Mouse (Mus musculus) cerebellum, postnatal 10 days (tissue): ENCODE data around the gene Parvb.

Experiments
- DNase-seq, 2 experiments: peaks; one replicate each; pipeline ENCODE4 v3.0.0; 2021; ENCODE audit warnings: mixed read lengths in 2 of 2

The Parvb gene

DNA sequence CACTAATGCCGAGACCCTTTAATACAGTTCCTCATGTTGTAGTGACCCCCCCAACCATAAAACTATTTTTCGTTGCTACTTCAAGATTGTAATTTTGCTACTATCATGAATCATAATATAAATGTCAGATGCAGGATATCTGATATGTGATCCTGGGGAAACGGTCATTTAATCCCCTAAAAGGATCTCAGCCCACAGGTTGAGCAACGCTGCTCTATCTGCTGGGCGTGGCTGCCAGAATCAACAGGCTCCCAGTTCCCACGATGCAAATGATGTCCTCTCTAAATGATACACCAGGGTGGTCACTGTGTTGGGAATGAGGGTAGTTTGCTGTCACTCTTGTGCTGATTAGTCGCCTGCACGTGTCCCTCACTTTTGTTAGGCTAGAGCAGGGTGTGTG is 65.6 kb downstream of the Parvb start:
- DNase-seq, result no peak

DNA sequence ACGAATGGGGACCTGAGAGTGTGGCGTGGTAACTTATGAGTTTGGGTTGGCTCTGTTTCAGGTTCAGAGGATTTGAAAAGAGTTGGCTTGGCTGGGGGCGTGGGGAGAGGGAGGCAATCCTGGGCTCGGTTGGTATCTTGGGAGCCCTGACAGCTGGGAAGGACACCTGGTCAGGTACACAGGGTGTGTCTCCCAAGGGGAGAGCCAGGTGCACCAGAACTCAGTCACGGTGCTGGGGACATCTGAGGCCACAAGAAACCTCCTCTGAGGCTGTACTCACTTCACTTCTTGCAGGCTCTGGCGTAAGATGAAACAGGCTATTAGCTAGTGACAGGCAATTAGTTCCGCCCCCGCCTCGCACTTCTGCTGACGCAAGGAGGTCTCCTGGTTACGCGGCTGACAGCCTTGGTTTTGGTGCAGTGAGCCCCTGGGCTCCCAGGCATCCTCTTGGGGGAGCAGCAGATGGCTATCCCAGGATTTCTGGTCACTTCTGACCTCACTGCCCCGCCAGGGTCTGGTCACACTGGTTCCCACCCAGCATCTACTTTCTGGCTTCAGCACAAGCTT is 67.0 kb downstream of the Parvb start:
- DNase-seq, result peak in 1 of 2 experiments; percentile 50

DNA sequence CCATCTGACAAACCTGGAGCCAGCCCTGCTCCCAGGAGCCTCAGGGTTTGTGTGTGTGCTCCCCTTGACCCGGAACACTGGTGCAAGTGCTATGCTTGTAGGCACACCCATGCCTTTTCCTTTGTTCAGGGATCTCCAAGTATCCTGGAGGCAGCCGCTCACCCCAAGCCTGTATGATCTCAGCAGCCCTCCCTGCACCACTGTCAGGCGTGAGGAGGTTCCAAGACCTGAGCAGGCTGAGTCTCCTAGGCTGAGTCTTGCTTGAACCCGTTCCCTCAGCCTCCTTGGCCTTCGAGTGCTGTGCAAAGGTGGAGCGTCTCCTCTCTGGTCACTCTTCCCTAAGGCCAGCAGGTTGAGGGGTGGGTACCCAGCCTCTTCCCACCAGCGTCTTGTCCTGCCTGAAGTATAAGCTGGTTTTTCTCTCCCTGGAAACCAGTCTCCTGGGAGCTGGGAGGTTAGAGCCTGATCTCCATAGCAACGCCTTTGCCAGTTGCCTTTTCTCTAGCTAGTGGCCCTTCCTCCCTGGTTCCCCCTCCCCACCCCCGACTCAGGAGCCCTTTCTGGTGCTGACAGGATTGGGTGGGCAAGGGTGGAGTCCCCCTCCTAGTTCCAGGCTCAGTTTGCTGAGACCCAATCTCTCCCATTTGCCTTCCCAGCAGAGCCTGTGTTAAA is 68.0 kb downstream of the Parvb start:
- peak in 1 of 2 experiments; percentile 56 for DNase-seq

DNA sequence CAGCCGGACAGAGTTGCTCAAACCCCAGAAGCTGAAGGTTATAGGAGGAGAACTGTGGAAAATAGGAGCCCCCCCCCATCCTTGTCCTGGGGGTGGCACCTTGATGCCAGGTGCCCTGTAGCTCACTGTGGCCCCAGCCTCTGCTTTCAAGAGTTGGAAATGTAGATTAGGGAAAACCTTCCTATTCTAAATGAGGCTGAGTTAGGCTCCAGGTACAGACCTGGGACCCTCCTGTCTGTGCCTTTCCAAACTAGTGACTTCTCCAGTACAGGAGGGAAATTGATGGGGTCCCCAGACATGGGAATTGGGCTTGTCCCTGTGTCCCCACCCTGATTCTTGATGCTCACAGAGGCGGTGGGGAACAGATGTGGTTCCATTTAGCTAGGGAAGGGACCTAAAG is 68.7 kb downstream of the Parvb start:
- no peak for DNase-seq

DNA sequence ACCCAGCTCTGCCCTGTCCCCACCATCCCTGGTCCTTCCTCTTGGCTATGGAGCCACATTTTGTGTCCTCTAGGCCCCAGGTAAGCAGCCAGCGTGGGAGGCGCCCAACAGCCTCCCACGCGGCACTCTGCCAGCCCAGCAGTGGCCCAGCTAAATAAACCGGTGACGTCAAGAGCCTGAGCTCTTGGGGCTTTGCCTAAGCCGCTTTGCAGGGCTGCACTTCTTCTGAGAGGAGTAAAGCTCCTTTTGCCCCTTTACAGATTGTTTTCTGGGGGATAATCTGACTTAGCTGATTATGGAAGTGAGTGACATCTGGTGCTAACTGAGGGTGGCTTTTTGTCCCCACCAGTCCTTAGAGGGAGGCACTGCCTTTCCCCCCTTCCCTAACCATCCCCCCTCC is 69.2 kb downstream of the Parvb start:
- DNase-seq, result peak; percentile 71 to 72

DNA sequence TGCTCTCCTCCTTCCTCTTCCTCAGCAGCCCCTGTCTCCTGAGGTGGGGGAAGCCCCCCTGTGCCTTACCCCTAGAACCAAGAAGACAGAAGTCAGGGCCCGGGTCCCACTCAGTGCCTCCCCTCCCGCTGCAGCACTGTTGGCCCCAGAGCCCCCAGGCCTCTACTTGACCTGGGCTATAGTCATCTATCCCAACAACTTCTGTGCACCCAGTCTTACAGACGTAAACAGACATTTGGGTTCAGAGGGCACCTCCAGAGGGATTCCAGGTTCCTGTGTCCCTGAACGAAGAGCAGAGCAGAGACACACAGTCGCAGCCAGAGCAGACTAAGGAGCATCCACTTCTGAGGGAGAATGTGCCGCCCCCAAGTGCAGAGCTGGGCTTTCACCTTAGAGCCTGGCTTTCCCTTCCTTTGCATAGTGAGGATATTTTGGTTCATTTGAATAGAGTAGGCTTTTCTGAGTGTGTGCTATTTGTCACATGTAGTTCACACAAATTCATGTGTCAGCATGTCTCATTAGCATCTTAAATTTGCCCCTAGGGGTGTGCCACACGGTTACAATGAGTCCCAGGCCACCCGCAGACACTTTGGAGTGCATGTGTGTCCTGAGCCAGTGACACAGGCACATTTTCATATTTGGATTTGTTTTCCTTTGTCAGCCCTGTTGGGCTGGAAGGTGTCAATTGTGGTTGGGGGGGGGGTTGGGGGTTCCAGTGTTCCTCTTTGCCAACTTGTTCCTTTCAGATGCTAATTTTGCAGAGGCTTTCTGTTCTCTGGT is 70.0 kb downstream of the Parvb start:
- no peak for DNase-seq

DNA sequence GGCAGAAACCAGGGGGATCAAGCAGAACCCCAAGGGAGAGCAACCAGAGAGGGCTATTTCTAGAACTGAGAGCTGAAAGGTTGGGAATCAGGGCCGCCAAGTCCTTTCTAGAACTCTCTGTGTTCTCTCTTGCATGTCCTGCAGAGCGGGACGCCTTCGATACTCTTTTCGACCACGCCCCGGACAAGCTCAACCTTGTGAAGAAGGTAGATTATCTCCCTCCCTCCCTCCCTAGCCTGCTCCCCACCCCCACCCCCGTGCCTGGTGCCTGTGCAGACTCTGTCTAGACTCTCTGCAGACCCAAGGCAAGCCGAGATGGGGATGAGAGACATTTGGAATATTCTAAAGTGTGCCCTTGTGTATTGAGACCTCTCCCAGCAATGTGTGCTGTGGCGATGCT is 71.4 kb downstream of the Parvb start:
- DNase-seq, result no peak

DNA sequence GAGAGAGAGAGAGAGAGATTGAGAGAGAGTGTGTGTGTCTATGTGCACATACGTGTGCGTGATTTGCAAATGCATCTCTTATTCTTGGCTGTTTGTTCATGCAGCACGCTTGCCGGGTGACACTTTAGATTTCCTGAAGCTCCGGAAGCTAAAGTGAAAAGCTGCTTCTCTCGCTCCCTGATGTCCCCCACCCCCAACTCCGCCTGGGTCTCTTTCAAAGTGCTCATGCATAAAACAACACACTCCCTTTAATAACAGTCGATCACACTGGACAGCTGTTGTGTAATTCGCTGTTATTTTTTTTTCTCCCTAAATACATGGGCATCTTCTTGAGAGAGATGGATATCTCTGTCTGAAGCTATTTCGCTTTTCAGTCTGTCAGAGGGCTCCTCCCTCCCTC is 73.5 kb downstream of the Parvb start:
- no peak for DNase-seq

DNA sequence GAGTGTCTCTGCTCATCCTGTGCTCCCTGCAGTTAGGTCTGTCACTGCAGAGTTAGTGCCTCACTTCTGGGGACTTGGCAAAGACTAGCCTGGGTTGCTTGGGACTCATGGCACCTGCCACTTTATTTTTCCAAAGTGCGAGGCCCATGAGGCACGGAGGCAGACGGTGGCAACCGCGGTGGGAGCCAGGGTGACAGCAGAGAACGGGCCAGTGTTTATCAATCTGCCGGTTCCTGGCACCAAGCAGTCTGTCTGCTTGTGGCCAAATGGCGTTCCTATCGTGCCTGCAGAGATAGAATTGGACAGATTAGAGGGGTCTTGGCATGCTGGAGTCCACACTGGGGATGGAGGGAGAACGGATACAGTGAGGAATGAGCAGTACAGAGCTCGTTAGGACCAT is 78.4 kb downstream of the Parvb start:
- peak; percentile 89 to 95 for DNase-seq

DNA sequence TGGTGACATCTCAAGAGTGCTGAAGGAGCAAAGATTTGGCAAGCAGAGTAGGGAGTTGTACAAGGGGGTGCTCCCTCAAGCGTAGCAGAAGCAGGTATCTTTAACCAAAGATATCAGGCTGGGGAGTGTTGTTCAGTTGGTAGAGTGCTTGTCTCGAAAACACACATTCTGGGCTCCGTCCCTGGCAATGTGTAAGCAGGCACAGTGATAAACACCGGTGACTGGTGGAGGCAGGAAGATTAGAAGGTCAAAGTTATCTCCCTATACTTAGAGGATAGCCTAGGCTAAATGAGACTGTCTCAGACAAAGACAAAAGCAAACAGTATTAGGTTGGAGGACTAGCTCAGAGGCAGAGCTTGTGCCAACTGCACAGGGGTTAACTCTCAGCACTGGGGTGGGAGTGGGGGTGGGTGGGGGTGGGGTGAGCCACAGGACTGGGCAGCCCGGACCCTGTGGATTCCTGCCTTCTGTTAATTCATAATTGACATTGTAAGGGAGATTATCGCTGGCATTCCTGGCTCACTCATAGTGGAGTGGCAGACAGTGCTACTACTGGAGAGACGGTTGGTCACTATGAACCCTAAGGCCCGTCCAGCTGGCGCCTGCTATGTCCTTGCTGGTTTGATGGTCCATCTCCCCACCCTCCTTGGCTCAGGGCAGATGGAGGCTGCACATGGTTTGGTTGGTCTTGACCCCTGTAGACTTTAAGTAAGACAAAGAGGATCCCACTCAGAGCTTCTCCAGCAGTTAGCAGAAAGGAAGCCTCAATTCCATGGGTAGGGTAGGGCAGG is 79.6 kb downstream of the Parvb start:
- DNase-seq, result peak; percentile 69 to 82

DNA sequence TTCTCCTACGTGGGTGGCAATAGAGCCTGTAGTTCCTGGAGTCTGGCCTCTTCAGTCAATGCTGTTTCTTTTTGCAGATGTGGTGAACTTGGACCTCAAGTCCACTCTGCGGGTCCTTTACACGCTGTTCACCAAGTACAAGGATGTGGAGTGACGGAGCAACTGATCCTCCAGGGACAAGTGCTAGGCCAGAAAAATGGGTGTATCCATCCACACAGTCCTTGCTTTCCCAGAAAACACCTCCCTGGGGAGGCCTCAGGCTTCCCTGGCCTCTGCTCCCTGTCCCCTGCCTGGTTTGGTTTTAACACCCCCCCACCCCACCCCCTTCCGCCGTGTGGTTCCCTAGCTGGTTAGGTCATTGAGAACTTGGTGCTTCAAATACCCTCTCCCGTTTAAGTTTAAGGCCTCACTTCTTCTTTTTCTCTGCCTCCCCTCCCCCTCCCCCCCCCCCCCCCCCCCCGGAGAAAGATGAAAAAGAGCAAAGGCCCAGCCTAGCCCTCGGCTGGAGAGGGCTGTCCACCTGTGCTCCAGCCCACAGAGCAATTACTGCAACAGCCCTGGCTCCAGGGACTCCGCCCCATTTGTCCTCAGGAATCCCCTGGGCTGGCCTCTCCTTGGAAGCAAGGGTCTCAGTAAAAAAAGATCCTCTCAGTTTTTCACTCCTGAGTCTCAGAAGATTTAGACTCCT is 81.2 kb downstream of the Parvb start:
- peak in 1 of 2 experiments; percentile 26 for DNase-seq

DNA sequence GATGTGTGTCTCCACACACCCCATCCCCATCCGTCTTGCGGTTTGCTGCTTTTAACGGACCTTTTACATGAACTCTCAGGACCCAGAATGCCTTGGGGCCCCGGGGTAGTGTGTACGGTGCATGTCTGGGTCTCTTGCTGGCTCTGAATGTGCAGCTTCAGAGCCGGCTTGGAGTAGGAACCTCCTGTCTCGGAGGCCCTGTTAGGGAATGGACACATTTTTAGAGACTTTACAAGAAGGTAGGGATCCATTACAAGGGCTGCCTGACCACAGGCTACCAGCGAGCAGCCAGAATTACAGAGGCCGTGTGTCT is 81.7 kb downstream of the Parvb start:
- DNase-seq, result peak in 1 of 2 experiments; percentile 23

DNA sequence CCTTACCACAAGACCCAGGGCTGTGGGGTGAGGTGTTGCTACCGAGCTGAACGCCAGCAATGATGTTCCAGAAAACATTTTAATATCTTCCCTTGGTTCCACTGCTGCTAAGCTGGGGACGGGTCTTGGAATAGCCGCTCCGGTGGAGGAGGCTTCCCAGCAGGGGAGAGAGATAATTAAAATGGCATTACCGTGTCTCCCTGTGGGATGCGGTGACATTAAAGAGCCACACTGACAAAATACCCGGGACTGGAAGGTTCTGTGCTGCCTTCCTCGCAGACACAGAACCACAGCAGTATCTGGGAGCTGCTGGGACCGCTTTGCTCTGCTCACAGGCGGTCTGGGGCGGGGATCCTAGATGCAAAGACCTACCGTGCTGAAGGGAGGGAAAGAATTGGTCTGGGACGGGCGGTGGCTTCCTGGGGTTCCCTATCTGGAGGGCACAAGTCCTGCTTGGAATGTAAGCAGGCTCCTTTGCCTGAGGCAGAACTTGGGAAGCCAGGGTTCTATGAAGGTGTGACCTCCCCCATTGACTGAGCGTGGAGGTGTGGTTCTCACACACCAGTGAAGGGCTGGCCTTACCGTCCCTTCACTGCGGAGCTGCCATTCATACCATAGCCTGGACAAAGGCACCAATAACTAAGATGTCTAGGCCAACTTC is 82.7 kb downstream of the Parvb start:
- peak in 1 of 2 experiments; percentile 40 for DNase-seq

DNA sequence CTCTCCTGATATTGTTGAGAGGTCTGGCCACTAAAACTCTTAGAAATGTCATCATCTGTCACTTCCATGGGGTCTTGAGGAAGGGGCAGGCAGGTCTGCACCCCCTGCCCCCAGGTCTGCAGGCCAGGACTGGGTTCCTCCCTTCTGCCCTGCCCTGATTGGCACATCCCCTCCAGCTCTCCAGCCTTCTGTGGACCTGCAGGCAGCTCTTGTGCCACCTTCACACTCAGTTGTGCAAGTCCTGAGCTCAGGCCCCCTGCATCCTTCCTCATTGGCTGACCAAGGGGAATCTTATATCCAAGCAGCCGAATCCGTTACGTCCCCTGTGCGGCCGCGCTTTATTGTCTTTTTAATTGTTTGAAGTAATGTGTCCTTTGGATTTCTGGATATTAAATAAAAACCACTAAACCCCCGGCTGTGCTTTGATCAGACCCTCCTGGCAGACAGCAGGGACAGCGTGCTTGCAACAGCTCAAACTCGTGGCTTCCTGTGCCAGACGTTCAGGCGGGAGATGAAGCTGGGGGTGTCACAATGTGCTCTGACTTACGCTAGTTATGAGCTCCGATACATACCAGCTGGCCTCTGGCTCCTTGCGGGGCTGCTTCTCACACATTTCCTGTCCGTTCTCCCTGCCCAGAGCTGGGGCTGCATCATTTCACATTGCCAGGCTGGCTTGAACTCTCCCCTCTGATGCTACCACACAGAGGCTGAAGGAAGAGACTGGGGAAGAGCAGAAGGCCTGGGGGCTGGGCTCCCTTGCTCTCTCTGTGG is 83.6 kb downstream of the Parvb start:
- peak; percentile 63 to 68 for DNase-seq

DNA sequence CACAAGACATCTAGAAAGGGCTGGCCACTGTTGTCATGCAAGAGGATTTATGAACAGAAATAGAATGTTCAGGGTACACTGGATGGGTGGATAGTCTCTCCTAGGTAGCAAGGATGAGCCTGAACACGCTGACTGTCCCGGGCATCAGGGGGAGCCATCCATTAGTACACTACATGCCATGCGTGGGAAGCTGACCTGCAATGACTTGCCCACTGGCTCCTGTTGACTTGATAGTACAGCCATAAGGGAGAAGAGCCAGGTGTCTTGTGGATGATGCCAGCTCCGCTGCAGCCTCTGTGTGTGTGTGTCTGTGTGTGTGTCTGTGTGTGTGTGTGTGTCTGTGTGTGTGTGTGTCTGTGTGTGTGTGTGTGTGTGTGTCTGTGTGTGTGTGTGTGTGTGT is 87.5 kb downstream of the Parvb start:
- no peak for DNase-seq

DNA sequence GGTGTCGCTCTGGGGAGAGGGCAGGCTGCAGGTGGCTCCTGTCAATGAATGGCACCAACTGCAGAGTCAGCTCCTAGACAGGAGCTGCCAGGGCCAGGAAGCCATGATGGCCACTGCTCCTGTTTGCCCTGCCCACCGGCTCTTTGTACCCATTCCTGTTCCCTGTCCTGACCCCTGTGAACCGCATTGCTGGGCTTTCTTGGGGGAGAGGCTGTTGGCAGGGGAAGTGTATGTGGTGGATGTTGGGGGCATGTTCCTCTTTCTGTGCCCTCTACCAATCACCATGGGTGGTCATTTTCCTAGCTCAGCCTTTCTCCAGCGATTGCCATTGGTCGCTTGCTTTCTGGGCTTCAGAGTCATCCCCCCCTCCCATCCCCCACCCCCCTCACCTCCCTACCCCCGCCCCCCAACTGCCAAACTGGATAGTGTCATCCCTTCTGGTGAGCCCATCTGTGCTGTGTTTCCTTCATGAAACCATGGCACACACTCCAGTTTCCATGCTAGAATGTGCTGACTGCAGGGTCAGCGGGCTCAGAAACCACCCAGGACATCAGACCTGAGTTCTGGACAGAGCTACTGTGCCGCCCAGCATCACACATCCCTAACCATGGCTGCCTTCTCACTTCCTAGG is 89.8 kb downstream of the Parvb start:
- DNase-seq, result peak; percentile 82 to 86

DNA sequence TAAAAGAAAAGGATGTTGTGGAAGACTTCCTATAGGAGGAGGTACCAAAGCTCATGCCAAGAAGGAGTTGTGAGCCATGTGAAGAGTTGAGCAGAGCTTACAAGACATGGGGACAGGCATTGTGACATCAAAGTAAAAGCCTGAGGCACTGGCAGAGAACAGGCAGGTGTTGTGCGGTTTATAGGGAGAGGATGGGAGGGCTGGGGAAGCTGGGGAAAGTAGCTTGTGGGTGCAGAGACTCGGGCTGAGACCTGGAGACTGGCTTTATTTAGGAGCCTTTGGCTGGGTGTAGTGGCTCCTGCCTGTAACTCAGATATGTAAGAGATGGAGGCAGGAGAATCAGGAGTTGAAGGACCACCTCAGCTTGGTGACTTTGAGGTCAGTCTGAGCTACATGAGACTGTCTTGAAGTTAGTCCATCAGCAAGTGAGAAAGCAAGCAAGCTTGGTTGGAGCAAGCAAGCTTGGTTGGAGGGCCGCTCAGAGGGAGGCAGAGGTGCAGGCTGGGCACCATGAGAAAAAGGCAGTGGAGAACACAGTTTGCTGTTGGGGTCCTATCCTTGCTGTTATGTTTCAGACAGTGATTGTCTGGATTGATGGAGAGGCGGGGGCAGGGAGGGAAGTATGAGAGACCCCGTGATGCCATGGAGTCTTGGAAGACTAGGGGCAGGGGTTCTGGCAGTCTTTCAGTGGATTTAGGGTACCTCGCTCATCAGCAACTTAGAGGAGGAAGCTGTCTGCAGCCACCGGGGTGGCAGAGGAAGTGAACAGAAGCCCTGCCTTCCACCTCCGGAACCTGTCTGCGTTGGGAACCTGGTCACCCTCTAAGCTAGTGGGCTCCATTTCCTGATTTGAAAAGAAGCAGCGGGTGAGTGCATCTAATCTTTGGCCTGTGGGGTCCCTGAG is 92.4 kb downstream of the Parvb start, which contains the start of gene Parvg:
TSS of gene Parvg (plus strand) at position 61 of the 904 bp plus-strand sequence.
- no peak for DNase-seq

DNA sequence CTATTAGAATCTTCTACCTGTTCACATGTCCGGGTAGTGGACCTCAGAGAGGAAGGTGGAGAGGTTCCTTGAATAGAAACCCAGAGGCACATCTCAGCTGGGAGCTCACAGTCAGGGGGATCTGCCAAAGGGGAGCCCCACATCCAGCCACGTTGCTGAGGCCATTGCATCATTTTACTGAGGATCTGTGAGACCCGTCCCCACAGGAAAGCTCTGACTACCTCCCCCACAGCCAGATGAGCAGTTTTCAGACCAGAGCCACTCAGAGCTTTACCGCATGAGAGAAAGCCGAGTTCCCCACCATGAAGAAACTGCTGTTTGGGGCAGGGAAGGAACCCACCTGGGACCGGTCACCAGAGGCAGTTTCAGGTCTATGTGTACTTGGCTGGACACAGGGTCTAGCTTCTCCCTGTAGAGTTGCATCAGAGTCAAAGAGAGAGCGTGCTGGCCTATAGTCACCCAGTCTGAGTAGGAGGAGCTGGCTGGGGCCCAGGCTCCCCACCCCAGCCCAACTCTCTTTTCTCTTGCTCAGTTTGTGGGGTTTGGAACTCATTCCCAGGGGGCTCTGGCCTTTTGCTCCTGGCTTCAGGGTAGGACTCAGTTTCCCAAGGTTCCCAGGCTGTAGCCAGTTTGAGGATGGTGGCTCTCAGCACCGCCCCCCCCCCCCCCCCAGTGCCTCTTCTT is 93.2 kb downstream of the Parvb start:
- no peak for DNase-seq

DNA sequence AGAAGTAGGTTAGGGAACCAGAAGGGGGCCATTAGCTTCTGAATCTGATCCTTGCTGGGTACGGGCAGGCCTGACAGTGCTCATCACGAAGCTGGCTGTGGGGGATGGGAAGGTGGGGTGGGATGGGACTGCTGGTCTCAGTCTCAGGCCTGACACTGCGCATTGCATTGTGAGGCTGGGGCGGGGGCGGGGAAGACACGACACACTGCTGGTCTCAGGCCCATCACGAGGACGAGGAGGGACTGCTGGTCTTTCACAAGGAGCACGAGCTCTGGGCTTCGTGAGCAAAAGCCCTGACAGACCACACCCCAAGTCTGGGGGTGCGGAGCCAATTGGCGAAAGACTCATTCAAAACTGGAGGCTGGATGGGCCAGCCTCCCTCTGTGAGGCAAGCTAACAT is 93.9 kb downstream of the Parvb start:
- no peak for DNase-seq
